Mouse (Mus musculus) intestine, embryonic 14.5 days (tissue): ENCODE results near the gene Mkrn3. TPM values are rescaled to one million over a fixed set of nuclear protein-coding genes. Genes with fewer than 3 reads are reported as not detected.

Source experiments
- ATAC-seq: fragments of 200-750 bp; cut with Nextera tagmentation; replicated peaks from 2 replicates; pipeline ENCODE4 v1.8.0; 2017; ENCODE audit warnings: low read depth, moderate number of reproducible peaks, moderate TSS enrichment, moderate library complexity; ENCODE audit not compliant: low FRiP score, low TSS enrichment
- DNase-seq: peaks from one replicate; pipeline ENCODE4 v3.0.0-alpha.2; 2018; ENCODE audit warnings: low spot score
- H3K27ac ChIP-seq: fragments of 300-500 bp; sonication (generic); 2 replicates; pipeline ENCODE4 v1.5.1; 2014; ENCODE audit warnings: low read depth, mild to moderate bottlenecking, control low read depth
- H3K27me3 ChIP-seq: fragments of 300-500 bp; sonication (generic); replicated peaks from 2 replicates; pipeline ENCODE4 v1.6.1; 2014; ENCODE audit warnings: low read length, control low read depth; ENCODE audit not compliant: control insufficient read depth, insufficient read depth
- H3K36me3 ChIP-seq: fragments of 300-500 bp; sonication (generic); 2 replicates; pipeline ENCODE4 v1.6.1; 2014; ENCODE audit warnings: low read length, control low read depth; ENCODE audit not compliant: control insufficient read depth, insufficient read depth
- H3K4me1 ChIP-seq: fragments of 300-500 bp; sonication (generic); replicated peaks from 2 replicates; pipeline ENCODE4 v1.6.1; 2014; ENCODE audit warnings: low read length, control low read depth, mixed read lengths; ENCODE audit not compliant: control insufficient read depth, insufficient read depth
- H3K4me2 ChIP-seq: fragments of 300-500 bp; sonication (generic); 2 replicates; pipeline ENCODE4 v1.6.1; 2014; ENCODE audit warnings: low read length
- H3K4me3 ChIP-seq: fragments of 300-500 bp; sonication (generic); 2 replicates; pipeline ENCODE4 v1.5.1; 2014; ENCODE audit warnings: low read depth, low read length, control low read depth, mixed read lengths
- H3K9ac ChIP-seq: fragments of 300-500 bp; sonication (generic); 2 replicates; pipeline ENCODE4 v1.6.1; 2014; ENCODE audit warnings: mild to moderate bottlenecking, low read length
- H3K9me3 ChIP-seq: fragments of 300-500 bp; sonication (generic); 2 replicates; pipeline ENCODE4 v1.6.1; 2016; ENCODE audit warnings: low read length, control low read depth; ENCODE audit not compliant: control insufficient read depth
- WGBS: fragments of 180-500 bp; shearing (Covaris S2); extraction: QIAGEN DNeasy Blood & Tissue Kit; methylation state at CpG from one replicate; pipeline ENCODE4 v1.1.7; 2014; 5-methylcytosine and 5-hydroxymethylcytosine counted together
- polyA plus RNA-seq: library from polyadenylated mRNA; unstranded; fragments of >200 nt; fragmentation: Nextera tagmentation; extraction: Ambion mirVana; gene quantifications from 2 replicates; pipeline ENCODE4 v1.2.1, GENCODE M21; 2014

Gene Mkrn3
- polyA plus RNA-seq, 1 experiment from 2014 or later = 5.3 TPM

DNA sequence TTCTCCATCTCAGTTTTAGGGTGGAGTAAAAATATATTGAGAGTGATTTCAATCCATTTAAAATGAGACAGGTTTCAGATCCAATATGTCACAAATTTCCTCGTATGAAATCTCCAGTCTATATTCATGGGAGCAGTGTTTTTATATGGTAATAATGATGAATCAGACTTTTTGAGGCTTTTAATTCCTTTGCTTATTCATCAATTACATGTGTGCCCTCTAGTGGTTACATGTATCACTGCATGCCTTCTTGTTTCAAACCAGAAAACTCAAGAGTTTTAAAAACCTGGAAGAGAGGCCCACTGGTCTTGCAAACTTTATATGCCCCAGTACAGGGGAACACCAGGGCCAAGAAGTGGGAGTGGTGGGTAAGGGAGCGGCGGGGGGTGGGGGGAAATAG, 13.3 kb upstream of the Mkrn3 start:
- no peak for DNase-seq
- 31% methylated on average over 3 of the region's 3 CpGs for WGBS

DNA sequence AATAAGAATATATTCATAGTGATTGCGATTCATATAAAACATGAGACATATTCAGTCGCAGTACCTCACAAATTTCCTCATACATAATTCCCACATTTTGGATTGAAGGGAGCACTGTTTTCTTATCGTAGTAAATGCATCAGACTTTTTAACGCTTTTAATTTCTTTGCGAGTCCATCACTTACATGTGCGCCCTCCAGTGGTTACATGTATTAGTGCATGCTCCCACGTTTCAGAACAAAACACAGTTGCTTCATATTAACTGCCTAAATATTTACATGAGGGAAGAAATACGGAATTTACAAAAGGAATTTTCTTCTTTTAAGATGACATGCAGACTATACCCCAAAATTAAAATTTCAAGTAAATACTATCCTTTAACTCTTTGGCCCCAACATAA, 8.4 kb upstream of the Mkrn3 start:
- Histone ChIP-seq H3K27ac (no peak overlapping the region), H3K4me3 (no peak overlapping the region), H3K9ac (no peak overlapping the region), H3K27me3 (no peaks in the 10 kb centered on the region; the same call in 1 of the 2 replicates), H3K4me2 (no peak overlapping the region), H3K36me3 (no peaks in the 10 kb centered on the region), H3K9me3 (no peaks in the 10 kb centered on the region), H3K4me1 (no peaks in the 10 kb centered on the region)
- DNase-seq = no peak
- ATAC-seq = no peak
- 24% methylated on average over 8 of the region's 8 CpGs for WGBS

More for the DNA sequence above, 13.3 kb upstream of the Mkrn3 start:
- no peaks in the 10 kb centered on the region for H3K9me3 ChIP-seq
- no peak overlapping the region for H3K27ac ChIP-seq
- H3K36me3 ChIP-seq = no peaks in the 10 kb centered on the region
- no peak overlapping the region for H3K4me3 ChIP-seq
- H3K9ac ChIP-seq = no peak overlapping the region
- no peaks in the 10 kb centered on the region for H3K4me1 ChIP-seq
- H3K4me2 ChIP-seq = no peak overlapping the region
- H3K27me3 ChIP-seq = no peaks in the 10 kb centered on the region
- ATAC-seq = no peak

DNA sequence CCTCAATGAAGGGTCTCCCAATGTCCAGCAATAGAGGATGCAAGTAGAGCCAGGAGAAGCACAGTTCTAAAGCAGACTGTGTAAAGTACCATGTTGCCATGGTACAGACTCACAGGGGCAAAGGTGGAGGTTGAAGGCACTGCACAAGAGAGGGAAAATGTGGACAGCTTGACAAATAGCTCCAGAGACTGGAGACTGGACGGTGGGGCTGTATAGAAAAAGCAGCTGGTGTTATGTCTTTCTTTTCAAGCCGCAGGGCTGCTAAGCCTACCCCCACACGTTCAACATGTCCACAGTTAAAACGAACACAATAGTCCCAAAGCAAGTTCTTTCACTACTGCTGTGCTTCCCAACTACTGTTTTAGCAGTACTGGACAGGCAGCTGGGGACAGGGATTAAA, 3.3 kb upstream of the Mkrn3 start:
- Histone ChIP-seq H3K9ac (no peak overlapping the region), H3K27ac (no peak overlapping the region), H3K4me1 (0 out of 2 replicates have a peak, but pooled peaks cover 7% of the 10 kb centered on the region), H3K36me3 (no peaks in the 10 kb centered on the region), H3K4me2 (no peak overlapping the region), H3K4me3 (no peak overlapping the region), H3K27me3 (no peaks in the 10 kb centered on the region; the same call in 1 of the 2 replicates), H3K9me3 (0 out of 2 replicates have a peak, but pooled peaks cover 10% of the 10 kb centered on the region)
- WGBS = 53% methylated on average over 4 of the region's 4 CpGs
- ATAC-seq = no peak
- DNase-seq = no peak

DNA sequence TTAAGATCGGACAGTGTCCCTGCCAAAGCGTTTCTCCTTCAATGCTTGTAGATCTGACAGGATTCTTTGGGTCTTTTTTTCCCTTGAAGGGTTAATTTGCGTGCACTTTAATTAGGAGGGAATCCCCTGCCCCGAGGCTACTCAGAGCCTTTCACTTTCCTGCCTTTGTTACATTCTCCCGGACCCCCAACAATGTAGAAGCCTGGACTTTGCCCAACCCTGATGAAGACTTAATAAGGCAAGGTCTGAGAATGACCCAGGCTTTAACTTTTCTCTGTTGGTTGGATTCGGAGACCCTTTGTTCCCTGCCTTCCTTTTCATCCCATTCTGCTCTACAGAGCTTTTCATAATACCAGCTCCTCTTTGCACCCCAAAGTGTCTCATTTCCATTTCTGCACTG, 627 bp upstream of the Mkrn3 start:
- no peak for DNase-seq
- Histone ChIP-seq H3K4me3 (peak overlapping the region; percentile 67; the same call in 1 of the 2 replicates), H3K4me1 (0 out of 2 replicates have a peak, but pooled peaks cover 7% of the 10 kb centered on the region), H3K9ac (no peak overlapping the region), H3K27ac (no peak overlapping the region), H3K36me3 (no peaks in the 10 kb centered on the region), H3K4me2 (peak overlapping the region; percentile 44; the same call in 1 of the 2 replicates), H3K9me3 (0 out of 2 replicates have a peak, but pooled peaks cover 10% of the 10 kb centered on the region), H3K27me3 (no peaks in the 10 kb centered on the region; the same call in 1 of the 2 replicates)
- WGBS = 73% methylated on average over 6 of the region's 6 CpGs
- ATAC-seq = no peak

DNA sequence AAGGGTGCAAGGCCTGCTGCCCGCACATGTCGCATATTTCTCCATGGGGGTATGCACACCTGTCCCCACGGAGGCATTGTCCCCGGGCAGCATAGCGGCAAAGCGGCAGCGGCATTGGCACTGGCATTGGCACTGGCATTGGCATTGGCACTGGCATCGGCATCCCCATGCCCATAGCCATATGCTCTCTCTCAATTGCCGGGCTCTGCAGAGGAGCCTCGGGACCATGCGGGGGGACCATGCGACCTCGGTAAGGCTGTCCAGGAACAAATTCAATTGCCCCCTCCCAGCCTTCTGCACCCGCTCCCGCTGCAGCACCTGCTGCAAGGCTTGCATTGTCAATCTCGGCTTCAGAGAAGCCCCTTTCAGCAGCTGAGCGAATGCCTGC, 840 bp downstream of the Mkrn3 start:
- Histone ChIP-seq H3K36me3 (no peaks in the 10 kb centered on the region), H3K27ac (no peak overlapping the region), H3K4me2 (peak overlapping the region; percentile 56), H3K9me3 (0 out of 2 replicates have a peak, but pooled peaks cover 10% of the 10 kb centered on the region), H3K4me3 (peak overlapping the region; percentile 67), H3K9ac (peak overlapping the region; percentile 16; the same call in 1 of the 2 replicates), H3K27me3 (no peaks in the 10 kb centered on the region; the same call in 1 of the 2 replicates), H3K4me1 (0 out of 2 replicates have a peak, but pooled peaks cover 7% of the 10 kb centered on the region)
- DNase-seq (no peak), ATAC-seq (peak; percentile 41)
- 67% methylated on average over 17 of the region's 17 CpGs for WGBS

DNA sequence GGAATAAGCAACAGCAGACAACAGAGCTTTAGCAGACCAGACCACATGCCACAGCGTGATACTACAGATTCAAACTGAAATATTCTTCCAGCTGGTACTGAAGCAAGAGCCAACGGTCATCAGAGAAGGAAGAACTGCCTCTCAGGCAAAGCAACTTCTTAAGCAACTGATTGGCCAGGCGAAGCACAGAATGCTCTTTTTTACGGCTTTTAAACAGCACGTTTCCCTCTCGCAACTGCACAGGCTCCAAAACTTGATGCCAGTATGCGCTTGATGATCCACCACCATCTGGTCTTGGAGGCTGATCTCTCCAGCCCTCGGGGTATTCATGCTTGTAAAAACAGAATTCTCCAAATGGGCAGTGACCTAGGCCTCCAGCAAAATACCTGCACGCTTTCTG, 1.6 kb downstream of the Mkrn3 start:
- H3K4me1 ChIP-seq = 0 out of 2 replicates have a peak, but pooled peaks cover 7% of the 10 kb centered on the region
- no peaks in the 10 kb centered on the region for H3K36me3 ChIP-seq
- 81% methylated on average over 9 of the region's 9 CpGs for WGBS
- H3K9ac ChIP-seq = no peak overlapping the region
- ATAC-seq = no peak
- no peak overlapping the region; the same call in 1 of the 2 replicates for H3K4me3 ChIP-seq
- peak overlapping the region; percentile 56 for H3K4me2 ChIP-seq
- H3K9me3 ChIP-seq = 0 out of 2 replicates have a peak, but pooled peaks cover 10% of the 10 kb centered on the region
- no peak overlapping the region for H3K27ac ChIP-seq
- DNase-seq = no peak
- no peaks in the 10 kb centered on the region; the same call in 1 of the 2 replicates for H3K27me3 ChIP-seq

DNA sequence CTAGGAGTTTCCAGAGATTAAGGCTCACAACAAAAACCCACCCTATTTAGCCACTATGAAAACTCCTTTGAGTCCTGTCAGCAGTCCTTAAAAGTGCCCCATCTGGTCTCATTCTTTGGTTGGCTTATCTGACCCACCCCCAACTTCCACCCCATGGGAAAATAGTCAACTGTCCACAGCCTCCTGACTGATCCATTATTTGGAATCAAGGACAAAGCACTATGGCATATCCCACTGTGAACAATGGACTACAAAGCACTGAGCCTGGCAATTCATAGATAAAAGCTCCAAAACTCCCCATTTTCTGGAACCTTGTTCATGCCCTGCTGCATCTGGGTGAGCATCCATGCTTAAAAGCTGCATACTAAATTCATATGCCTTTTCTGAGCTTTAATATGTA, 3.8 kb downstream of the Mkrn3 start:
- Histone ChIP-seq H3K4me2 (no peak overlapping the region), H3K27ac (no peak overlapping the region), H3K27me3 (no peaks in the 10 kb centered on the region), H3K9ac (no peak overlapping the region), H3K9me3 (0 out of 2 replicates have a peak, but pooled peaks cover 10% of the 10 kb centered on the region), H3K4me1 (0 out of 2 replicates have a peak, but pooled peaks cover 7% of the 10 kb centered on the region), H3K4me3 (no peak overlapping the region), H3K36me3 (no peaks in the 10 kb centered on the region)
- ATAC-seq (no peak), DNase-seq (no peak)

DNA sequence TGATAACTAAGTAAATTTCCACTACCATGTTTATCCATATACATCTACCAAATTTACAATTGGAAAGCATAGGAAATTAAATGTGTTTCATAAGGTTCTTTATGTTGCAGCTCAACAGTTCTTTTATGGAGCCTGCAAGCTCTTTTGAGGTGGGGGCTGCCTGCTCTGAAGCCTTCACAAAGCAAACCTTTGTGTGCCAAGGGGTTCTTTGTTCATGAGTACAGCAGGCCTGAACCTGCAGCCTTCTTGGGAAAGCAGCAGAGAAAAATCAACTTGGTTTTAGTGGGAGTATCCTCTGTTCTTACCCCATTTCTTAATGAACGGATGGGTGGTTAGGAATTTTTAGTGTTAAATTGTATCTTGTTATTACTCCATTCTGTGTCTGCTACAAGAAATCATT, 4.7 kb downstream of the Mkrn3 start:
- ATAC-seq (no peak), DNase-seq (no peak)
- no peak overlapping the region for H3K9ac ChIP-seq
- no peak overlapping the region for H3K4me3 ChIP-seq
- no peaks in the 10 kb centered on the region for H3K36me3 ChIP-seq
- no peak overlapping the region for H3K27ac ChIP-seq
- H3K4me2 ChIP-seq = no peak overlapping the region
- WGBS = 74% methylated on average over 1 of the region's 1 CpGs
- H3K9me3 ChIP-seq = 0 out of 2 replicates have a peak, but pooled peaks cover 10% of the 10 kb centered on the region
- no peaks in the 10 kb centered on the region for H3K27me3 ChIP-seq
- 0 out of 2 replicates have a peak, but pooled peaks cover 7% of the 10 kb centered on the region for H3K4me1 ChIP-seq

DNA sequence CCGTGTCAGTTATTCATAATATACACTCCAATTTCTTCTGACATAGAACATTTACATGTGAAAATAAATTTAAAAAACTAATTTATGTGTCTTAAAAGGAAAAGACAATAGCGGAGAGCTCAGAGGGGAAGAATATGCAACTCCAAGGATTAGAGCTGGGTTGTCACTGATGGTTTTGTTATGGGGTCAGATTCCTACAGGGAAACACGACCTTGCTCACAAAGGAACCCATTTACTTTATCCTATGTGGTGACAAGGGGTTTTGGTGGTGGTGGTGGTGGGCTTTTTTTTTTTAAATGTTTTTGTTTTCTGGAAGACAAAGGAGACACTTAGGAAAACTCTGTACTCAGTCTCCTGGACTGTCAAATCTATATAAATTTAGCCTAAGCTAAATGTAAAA, 12.1 kb downstream of the Mkrn3 start:
- Histone ChIP-seq H3K27me3 (0 out of 2 replicates have a peak, but pooled peaks cover 3% of the 10 kb centered on the region), H3K4me3 (no peak overlapping the region), H3K27ac (no peak overlapping the region), H3K4me1 (no peaks in the 10 kb centered on the region), H3K9me3 (no peaks in the 10 kb centered on the region), H3K9ac (no peak overlapping the region), H3K36me3 (no peaks in the 10 kb centered on the region), H3K4me2 (no peak overlapping the region)
- no peak for DNase-seq
- ATAC-seq = no peak
- WGBS = 55% methylated on average over 3 of the region's 3 CpGs
